Mouse (Mus musculus) right cerebral cortex, postnatal 4 days (tissue): ENCODE measurements at regions not wholly inside any gene's neighbourhood (a gene's known extent, or its start where the extent isn't known, plus 50 kb on each side); places are given as distances from the start of the nearest gene placed in this dataset.

Experiments used
- DNase-seq: peaks from one replicate; pipeline ENCODE4 v3.0.0-alpha.2; 2022

- DNase-seq, result no peak
Observed at GRCm38 (mm10) chr1:56453756-56454155, 183.5 kb downstream of the Hsfy2 start.

- DNase-seq, result no peak
Observed at GRCm38 (mm10) chr1:56442835-56443234, 194.4 kb downstream of the Hsfy2 start.

GRCm38 (mm10) chr1:56406786-56407185, 230.4 kb downstream of the Hsfy2 start:
- DNase-seq, result no peak

- no peak for DNase-seq
Observed at GRCm38 (mm10) chr1:56403351-56403750, 233.9 kb downstream of the Hsfy2 start.

- no peak for DNase-seq
Observed at GRCm38 (mm10) chr1:56395832-56396231, 241.4 kb downstream of the Hsfy2 start.

GRCm38 (mm10) chr1:56387086-56387485, 250.1 kb downstream of the Hsfy2 start:
- no peak for DNase-seq

- DNase-seq, result no peak
Observed at GRCm38 (mm10) chr1:56366319-56366718, 270.9 kb downstream of the Hsfy2 start.

GRCm38 (mm10) chr1:56360857-56361256, 276.4 kb downstream of the Hsfy2 start:
- DNase-seq, result no peak

- no peak for DNase-seq
Observed at GRCm38 (mm10) chr1:56346638-56347037, 290.6 kb downstream of the Hsfy2 start.

GRCm38 (mm10) chr1:56344952-56345351, 292.3 kb downstream of the Hsfy2 start:
- no peak for DNase-seq

- DNase-seq, result no peak
Observed at GRCm38 (mm10) chr1:56327381-56327780, 309.9 kb downstream of the Hsfy2 start.

GRCm38 (mm10) chr1:56308586-56308985, 328.6 kb downstream of the Hsfy2 start:
- no peak for DNase-seq

- DNase-seq, result no peak
Observed at GRCm38 (mm10) chr1:56294391-56294790, 342.8 kb downstream of the Hsfy2 start.

- DNase-seq, result no peak
Observed at GRCm38 (mm10) chr1:56289748-56290147, 347.5 kb downstream of the Hsfy2 start.

GRCm38 (mm10) chr1:56286386-56287045, 350.7 kb downstream of the Hsfy2 start:
- no peak for DNase-seq

GRCm38 (mm10) chr1:56261708-56262107, 375.5 kb downstream of the Hsfy2 start:
- no peak for DNase-seq

- DNase-seq, result no peak
Observed at GRCm38 (mm10) chr1:56260759-56261158, 376.5 kb downstream of the Hsfy2 start.

GRCm38 (mm10) chr1:56256839-56257490, 380.3 kb downstream of the Hsfy2 start:
- DNase-seq, result peak; percentile 54

- no peak for DNase-seq
Observed at GRCm38 (mm10) chr1:56239686-56240085, 397.5 kb downstream of the Hsfy2 start.

GRCm38 (mm10) chr1:56226314-56227008, 410.8 kb downstream of the Hsfy2 start:
- no peak for DNase-seq

- DNase-seq, result no peak
Observed at GRCm38 (mm10) chr1:56219700-56220099, 417.5 kb downstream of the Hsfy2 start.

- DNase-seq, result peak; percentile 3
Observed at GRCm38 (mm10) chr1:56210712-56211371, 426.4 kb downstream of the Hsfy2 start.

GRCm38 (mm10) chr1:56206615-56207267, 430.5 kb downstream of the Hsfy2 start:
- no peak for DNase-seq
